Mouse (Mus musculus) retina, postnatal 7 days (tissue): ENCODE results near the gene Trim46.
A peak's percentile ranks its signal among the peaks of the same experiment; 100 is the strongest.

Source experiments
- DNase-seq: peaks from one replicate; pipeline ENCODE4 v3.0.0-alpha.2; 2012; ENCODE audit warnings: low read depth, low spot score

Trim46 gene

DNA sequence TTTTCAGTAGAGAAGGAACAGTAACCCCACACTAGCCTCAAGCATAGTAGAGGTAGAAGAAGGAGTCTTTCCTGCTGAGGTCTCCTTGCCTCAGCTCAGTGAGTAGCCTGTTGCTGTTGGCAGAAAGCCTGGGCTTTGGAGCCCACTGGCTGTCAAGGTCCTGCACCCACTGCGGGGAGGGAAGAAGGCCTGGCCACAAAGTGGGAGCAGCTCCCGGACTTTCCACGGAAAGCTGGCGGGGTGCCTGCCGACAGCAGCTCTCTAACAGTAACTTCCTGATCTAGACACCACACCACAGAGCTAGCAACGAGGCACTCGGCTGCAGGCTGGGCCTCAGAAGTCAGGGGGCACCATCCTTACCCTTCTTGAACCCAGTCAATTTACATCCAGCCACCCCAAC, 35.4 kb downstream of the Trim46 start:
- no peak for DNase-seq

DNA sequence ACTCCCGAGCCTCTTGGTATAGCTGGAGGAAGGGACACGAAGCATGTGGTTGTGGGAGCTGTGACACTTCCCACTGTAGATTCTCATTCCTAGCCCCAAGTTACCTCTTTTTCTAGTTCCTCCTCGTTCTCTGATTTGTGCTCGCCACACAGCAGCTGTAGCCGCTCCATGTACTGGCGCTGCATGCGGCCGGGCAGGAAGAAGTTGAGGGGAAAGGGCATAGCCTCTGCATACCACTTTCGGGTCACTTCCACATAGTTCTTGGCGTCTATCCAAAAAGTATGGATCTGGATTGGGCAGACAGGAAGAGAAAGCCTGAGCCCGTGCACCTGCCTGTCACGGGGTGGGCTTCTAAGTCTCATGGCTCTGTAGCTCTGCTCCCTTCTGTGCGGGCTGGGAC, 35.9 kb downstream of the Trim46 start:
- DNase-seq: no peak

DNA sequence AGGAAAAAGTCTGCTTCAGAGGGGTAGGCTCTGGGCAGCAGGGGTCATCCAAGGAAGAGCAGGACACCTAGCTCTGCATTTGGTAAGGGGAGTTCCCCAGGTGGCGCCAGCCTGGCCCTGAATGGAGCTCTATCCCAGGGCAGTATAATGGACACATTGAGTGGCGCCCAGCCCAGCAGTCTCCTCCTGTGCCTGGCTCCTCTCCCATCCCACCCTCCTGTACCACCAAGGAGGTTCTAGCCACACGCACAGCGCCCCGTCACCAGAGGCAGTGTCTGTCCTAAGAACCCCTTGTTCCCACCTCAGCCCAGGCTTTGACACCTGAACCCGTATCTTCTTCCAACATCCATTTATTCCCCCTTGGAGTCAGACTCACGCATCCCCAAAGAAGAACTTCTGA, 36.4 kb downstream of the Trim46 start:
- DNase-seq: no peak

GRCm38 (mm10) chr3:89208736-89209135, 37.4 kb downstream of the Trim46 start:
- no peak for DNase-seq

DNA sequence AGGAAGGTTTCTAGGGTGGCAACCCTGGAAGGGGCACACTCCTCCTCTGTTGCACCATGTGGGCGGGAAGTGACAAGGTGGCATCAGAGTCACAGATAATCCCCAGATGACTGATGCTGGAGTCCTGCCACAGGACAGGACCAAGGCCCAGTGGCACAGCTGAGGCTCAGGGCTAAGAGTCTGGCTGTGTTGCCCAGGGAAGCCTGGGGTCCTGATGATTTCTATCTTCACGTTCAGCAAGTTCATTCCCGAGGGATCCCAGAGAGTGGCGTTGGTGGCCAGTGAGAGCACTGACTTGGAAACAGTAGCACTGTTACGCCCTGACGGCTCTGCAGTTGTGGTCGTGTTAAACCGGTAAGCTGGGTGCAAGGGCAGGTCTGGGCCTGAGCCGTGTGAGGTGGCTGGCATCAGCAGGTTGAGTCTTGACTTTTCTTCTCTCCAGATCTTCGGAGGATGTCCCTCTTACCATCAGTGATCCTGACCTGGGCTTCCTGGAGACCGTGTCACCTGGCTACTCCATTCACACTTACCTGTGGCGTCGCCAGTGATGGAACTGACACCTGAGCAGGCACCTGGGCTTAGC, 37.9 kb downstream of the Trim46 start:
- no peak for DNase-seq

GRCm38 (mm10) chr3:89206695-89207094, 39.4 kb downstream of the Trim46 start:
- DNase-seq: no peak

DNA sequence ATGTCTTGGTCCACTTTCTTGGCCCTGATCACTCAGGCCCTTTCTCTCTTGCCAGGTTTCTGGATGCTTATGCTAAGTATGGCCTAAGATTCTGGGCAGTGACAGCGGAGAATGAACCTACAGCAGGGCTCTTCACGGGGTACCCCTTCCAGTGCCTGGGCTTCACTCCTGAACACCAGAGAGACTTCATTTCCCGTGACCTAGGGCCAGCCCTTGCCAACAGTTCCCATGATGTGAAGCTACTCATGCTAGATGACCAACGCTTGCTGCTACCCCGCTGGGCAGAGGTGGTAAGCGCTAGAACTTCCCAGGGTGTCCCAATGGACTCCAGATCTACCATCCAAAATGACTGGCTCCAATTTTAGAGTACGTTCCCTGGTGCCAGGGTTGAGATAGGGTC, 40.0 kb downstream of the Trim46 start:
- DNase-seq: no peak

DNA sequence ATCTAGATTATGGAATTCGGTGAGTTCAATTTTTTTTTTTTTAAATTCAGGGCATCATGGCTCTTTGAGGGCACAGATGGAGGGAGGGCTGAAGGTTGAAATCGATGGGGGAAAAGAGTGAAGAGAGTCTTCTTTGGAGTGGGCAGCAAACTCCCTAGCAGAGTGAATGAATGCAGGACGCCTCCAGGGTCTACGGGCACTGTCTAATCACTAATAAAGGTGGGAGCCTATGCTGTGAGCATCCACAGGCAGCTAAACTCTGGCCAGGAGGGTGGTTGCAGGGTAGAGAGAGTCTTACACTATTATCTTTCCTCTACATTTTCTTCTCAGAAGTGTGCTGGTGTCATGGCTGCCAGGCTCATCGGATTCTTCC, 43.0 kb downstream of the Trim46 start:
- no peak for DNase-seq

- peak; percentile 86 for DNase-seq
Measured at GRCm38 (mm10) chr3:89202253-89203141, 43.6 kb downstream of the Trim46 start, which contains the start of gene Gba. Gene Gba (plus strand): TSS chr3:89202928.

DNA sequence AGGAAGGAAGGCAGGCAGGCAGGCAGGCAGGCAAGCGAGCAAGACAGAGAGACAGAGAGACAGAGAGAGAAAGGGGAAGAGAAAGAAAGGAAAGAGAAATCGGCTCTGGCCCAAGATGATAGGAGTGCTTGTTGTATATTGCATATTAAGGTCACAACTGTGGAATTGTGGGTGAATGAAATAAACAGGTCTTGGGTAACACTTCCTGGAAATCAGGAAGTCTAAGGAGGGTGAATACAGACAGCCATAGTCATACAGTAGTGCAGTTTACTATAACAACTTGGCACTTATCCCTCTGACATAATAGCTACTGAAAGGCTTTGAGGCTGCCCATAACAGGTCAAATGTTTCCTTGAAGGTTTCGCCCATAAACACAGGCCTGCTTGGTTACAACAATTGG, 46.3 kb downstream of the Trim46 start:
- DNase-seq: no peak

- peak; percentile 80 for DNase-seq
Measured at GRCm38 (mm10) chr3:89195979-89196877, 49.9 kb downstream of the Trim46 start.

DNA sequence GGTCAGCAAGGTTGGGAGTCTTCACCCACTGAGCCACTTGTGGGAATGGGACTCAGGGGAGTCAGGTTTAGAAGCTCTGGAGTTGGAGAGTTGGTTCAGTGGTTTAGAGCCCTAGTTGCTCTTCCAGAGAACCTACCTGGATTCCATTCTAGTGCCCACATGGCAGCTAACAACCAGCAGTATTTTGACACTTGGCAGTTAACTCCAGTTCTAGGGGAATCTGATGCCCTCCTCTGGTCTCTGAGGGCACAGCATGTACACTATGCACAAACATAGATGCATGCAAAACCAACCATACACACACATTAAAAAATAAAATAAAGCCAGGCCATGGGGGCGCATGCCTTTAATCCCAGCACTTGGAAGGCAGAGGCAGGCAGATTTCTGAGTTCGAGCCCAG, 52.3 kb downstream of the Trim46 start:
- DNase-seq: no peak

- DNase-seq: no peak
Measured at GRCm38 (mm10) chr3:89193351-89193750, 52.8 kb downstream of the Trim46 start.

GRCm38 (mm10) chr3:89190436-89190835, 55.7 kb downstream of the Trim46 start:
- no peak for DNase-seq

DNA sequence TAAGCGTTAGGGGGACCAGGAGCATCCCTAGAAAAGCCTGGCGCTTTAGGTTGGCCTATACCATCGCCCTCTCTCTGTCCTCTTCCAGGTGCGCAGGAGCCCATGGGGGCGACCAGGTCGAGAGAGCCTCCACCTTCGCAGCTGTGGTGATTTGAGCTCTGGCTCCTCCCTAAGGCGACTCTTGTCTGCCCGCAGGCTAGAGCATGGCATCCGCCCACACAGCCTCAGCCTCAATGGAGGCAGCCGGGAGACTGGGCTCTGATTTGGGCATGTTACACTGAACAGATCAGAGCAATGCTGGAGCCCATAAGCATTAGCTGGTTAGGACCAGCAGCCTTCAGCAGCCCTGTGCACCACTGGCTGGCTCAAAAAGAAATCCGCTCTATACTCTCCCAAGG, 57.6 kb downstream of the Trim46 start:
- no peak for DNase-seq

DNA sequence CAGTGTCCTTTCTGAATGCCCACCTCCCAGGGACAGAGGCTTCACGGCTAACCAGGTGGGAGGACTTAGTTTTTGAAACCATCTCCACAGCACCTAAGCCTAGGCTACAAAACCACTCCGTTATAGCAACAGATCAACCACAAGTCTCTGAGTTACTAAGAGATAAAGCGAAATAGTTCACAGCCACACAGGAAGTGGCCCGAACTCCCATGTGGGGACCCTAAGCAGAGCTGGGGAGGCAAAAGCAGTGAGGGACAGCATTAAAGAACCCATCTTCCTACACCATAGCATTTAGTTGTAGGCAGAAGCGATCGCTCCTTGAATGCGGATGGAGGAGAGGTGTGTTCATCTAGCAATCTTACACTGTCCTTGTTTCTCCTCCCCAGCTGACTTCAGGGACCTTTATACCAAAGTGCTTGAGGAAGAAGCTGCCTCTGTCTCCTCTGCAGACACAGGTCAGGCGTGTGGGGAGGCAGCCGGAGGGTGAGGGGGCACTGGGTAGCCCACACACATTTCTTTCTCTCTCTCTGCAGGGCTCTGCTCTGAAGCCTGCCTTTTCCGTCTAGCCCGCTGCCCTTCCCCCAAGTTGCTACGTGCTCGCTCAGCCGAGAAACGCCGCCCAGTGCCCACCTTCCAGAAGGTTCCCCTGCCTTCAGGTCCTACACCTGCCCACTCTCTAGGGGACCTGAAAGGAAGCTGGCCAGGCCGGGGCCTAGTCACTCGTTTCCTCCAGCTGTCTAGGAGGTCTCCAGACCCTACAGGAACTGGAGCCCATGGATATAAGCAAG, 58.2 kb downstream of the Trim46 start:
- DNase-seq: no peak

- no peak for DNase-seq
Measured at GRCm38 (mm10) chr3:89187197-89187596, 58.9 kb downstream of the Trim46 start.
